Mouse (Mus musculus) ES-Bruce4 (cell line): ENCODE measurements around the gene Ank2.

Experiments
- CTCF ChIP-seq: IDR thresholded peaks from one replicate; pipeline ENCODE4 v1.8.1; 2011; ENCODE audit warnings: low read depth, low read length
- POLR2A ChIP-seq: IDR thresholded peaks from one replicate; pipeline ENCODE4 v1.8.1; 2011; ENCODE audit warnings: low read length; ENCODE audit not compliant: insufficient read depth

GRCm38 (mm10) chr3:126971531-126971930 lies 527.6 kb downstream of the Ank2 start:
- TF ChIP-seq CTCF (no peak), POLR2A (no peak)
